Mouse (Mus musculus) lung, adult 2 months (tissue): ENCODE measurements around the gene Cenpo.

Source experiments
- CTCF ChIP-seq: fragments of 200-500 bp; IDR thresholded peaks from 2 replicates; pipeline ENCODE4 v1.5.1; 2011; ENCODE audit warnings: mild to moderate bottlenecking, low read length, control low read depth; ENCODE audit not compliant: insufficient read depth
- POLR2A ChIP-seq: fragments of 200-500 bp; IDR thresholded peaks from 2 replicates; pipeline ENCODE4 v1.6.1; 2011; ENCODE audit warnings: low read depth, mild to moderate bottlenecking, control low read depth, low read length, borderline replicate concordance; ENCODE audit errors: extremely low read depth

DNA sequence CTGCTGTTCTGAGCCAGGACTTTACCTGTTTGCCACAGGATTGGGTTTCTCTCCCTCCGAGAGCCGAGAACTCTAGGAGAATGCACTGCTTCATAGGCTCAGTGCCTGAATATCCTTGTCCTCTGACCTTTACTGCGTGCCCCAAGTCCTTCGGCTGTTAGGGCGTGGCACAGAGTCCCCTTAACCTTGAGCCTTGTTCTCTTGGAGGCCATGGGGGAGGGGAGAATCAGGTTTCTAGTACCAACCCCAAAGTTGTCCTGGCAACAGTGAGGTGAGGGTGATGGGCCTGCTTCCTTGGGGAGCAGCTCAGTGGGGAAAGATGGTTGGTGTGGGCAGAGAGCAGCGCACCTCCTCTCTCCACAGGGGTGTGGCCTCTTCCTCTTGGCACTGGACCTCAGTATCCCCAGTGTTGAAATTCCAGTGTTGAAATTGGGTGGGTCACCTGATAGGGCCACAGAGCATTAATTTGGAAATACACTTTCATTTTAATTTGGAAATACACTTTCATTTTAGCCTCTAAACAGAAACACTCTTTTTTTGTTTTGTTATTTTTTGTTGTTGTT lies 54.3 kb downstream of the Cenpo start:
- no peak for TF ChIP-seq CTCF
- no peak for TF ChIP-seq POLR2A
